ENCODE assay signal across 23 mouse cellular contexts in genomic region chr13:104521532-104521931, GRCm38 (mm10).
DNase-seq lines count a peak whose midpoint lies in the region; ATAC-seq and TF ChIP-seq lines count a peak whose summit lies in the region.
"Had no signal": no experiment of that assay in that cellular context is flagged by ENCODE, and none has a peak within 500 bp of the region (broad histone marks: within the 10 kb centered on the region; RNA-seq: fewer than 3 reads in every experiment).

No protein-coding gene starts in this region.

- no peaks in the 10 kb centered on the region for H3K27me3 ChIP-seq in myocyte (ENCODE audit: control insufficient read depth, insufficient read depth, insufficient read length)
- H3K27me3 ChIP-seq in kidney, embryonic 14.5 days (ENCODE audit: control insufficient read depth, insufficient read depth, low read length): no peaks in the 10 kb centered on the region
- H3K27me3 ChIP-seq: embryonic facial prominence, embryonic 12.5 days; embryonic facial prominence, embryonic 15.5 days; forebrain, embryonic 12.5 days; forebrain, embryonic 15.5 days; hindbrain, embryonic 12.5 days; hindbrain, embryonic 15.5 days had no signal

- 87% methylated on average over 2 of the region's 2 CpGs for WGBS in kidney, embryonic 14.5 days

- no peaks in the 10 kb centered on the region for H3K79me2 ChIP-seq in myocyte (ENCODE audit: control insufficient read depth, insufficient read depth)

- no peak for TF ChIP-seq POLR2A in myocyte (IDR thresholded peaks at IDR 0.05; ENCODE audit: insufficient read length, low read depth)

- H3K27ac ChIP-seq in kidney, embryonic 14.5 days (ENCODE audit: low read depth, low read length): no peak overlapping the region
- H3K27ac ChIP-seq: embryonic facial prominence, embryonic 12.5 days; embryonic facial prominence, embryonic 15.5 days; forebrain, embryonic 12.5 days; forebrain, embryonic 15.5 days; heart, embryonic 10.5 days; hindbrain, embryonic 12.5 days; hindbrain, embryonic 15.5 days had no signal

- H3K9me3 ChIP-seq in kidney, embryonic 14.5 days (ENCODE audit: control insufficient read depth, low read length): no peaks in the 10 kb centered on the region
- H3K9me3 ChIP-seq: embryonic facial prominence, embryonic 12.5 days; embryonic facial prominence, embryonic 15.5 days; forebrain, embryonic 12.5 days; forebrain, embryonic 15.5 days; heart, embryonic 10.5 days; hindbrain, embryonic 15.5 days had no signal

- H3K4me3 ChIP-seq in myocyte: no peak overlapping the region
- no peak overlapping the region for H3K4me3 ChIP-seq in kidney, embryonic 14.5 days (ENCODE audit: low read length)
- H3K4me3 ChIP-seq: embryonic facial prominence, embryonic 12.5 days; embryonic facial prominence, embryonic 15.5 days; erythroblast, embryonic 14.5 days; forebrain, embryonic 12.5 days; forebrain, embryonic 15.5 days; heart, embryonic 10.5 days; hindbrain, embryonic 12.5 days; hindbrain, embryonic 15.5 days had no signal

- no peak overlapping the region for H3ac ChIP-seq in myocyte (ENCODE audit: control insufficient read depth, insufficient read length)

- ATAC-seq in kidney, embryonic 14.5 days (ENCODE audit: low FRiP score, low TSS enrichment): no peak
- ATAC-seq: activated CD4-positive, CD25-positive, alpha-beta regulatory T cell, adult 4 months; forebrain, embryonic 15.5 days; intestine, postnatal 0 days had no signal

- DNase-seq in 3T3-L1 (ENCODE audit: low read depth, low spot score): peak; percentile 58
- peak; percentile 71 for DNase-seq in Muller cell, postnatal 12 days (ENCODE audit: inconsistent ontology term)
- DNase-seq in brain, adult 2 months (ENCODE audit: low read depth, low spot score): peak; percentile 14
- DNase-seq in gastrocnemius, postnatal 25 days: no peak
- DNase-seq in heart, adult 8-10 months (ENCODE audit: low spot score): no peak
- DNase-seq: adrenal gland, adult 8-10 months; adrenal gland, postnatal 25 days; cerebellum, adult 18-20 months; cerebellum, adult 9-10 months; cerebellum, postnatal 25 days; heart, adult 18-20 months had no signal

- H3K9ac ChIP-seq in kidney, embryonic 14.5 days (ENCODE audit: low read depth, low read length): no peak overlapping the region
- H3K9ac ChIP-seq: embryonic facial prominence, embryonic 12.5 days; embryonic facial prominence, embryonic 15.5 days; forebrain, embryonic 12.5 days; forebrain, embryonic 15.5 days; hindbrain, embryonic 12.5 days; hindbrain, embryonic 15.5 days had no signal

- H3K4me1 ChIP-seq in kidney, embryonic 14.5 days (ENCODE audit: control insufficient read depth, insufficient read depth, low read length): peaks cover 13% of the 10 kb centered on the region; the same call in 1 of the 2 replicates

- no peaks in the 10 kb centered on the region for H3K36me3 ChIP-seq in myocyte (ENCODE audit: control insufficient read depth, insufficient read depth)
- no peaks in the 10 kb centered on the region for H3K36me3 ChIP-seq in kidney, embryonic 14.5 days (ENCODE audit: control insufficient read depth, insufficient read depth, low read length)
- H3K36me3 ChIP-seq: embryonic facial prominence, embryonic 12.5 days; embryonic facial prominence, embryonic 15.5 days; forebrain, embryonic 12.5 days; forebrain, embryonic 15.5 days; heart, embryonic 10.5 days; hindbrain, embryonic 12.5 days; hindbrain, embryonic 15.5 days had no signal

- peak overlapping the region; percentile 2 for H3K4me2 ChIP-seq in myocyte (ENCODE audit: low read depth)
- H3K4me2 ChIP-seq in kidney, embryonic 14.5 days (replicated peaks; ENCODE audit: low read depth, low read length): no peak overlapping the region
- H3K4me2 ChIP-seq: embryonic facial prominence, embryonic 12.5 days; embryonic facial prominence, embryonic 15.5 days; forebrain, embryonic 12.5 days; forebrain, embryonic 15.5 days; hindbrain, embryonic 12.5 days; hindbrain, embryonic 15.5 days had no signal

TF ChIP-seq in myocyte, 11 proteins besides CTCF, POLR2A, EP300 and RAD21:
- TF ChIP-seq MYOD1 (IDR thresholded peaks at IDR 0.05; ENCODE audit: control insufficient read depth in 1 of 3, insufficient read length in 2 of 3, low read depth in 2 of 3) (peak in 1 of 3 experiments; percentile 48), CEBPB (IDR thresholded peaks at IDR 0.05; ENCODE audit: insufficient read depth, poor library complexity, severe bottlenecking) (peak; percentile 75), SRF (IDR thresholded peaks at IDR 0.05; ENCODE audit: control insufficient read depth, insufficient read length, low read depth) (no peak)
TF ChIP-seq in myocyte: peak in this region for 2.

Comparison
In these comparisons a context has a peak if more than half of its experiments do, and no peak if none do; other contexts are left out.
1. DNase-seq: peak in 3T3-L1 (single experiment), Muller cell, postnatal 12 days (single experiment) and brain, adult 2 months (single experiment); none in gastrocnemius, postnatal 25 days (single experiment) and heart, adult 8-10 months (single experiment).